Mouse (Mus musculus) mouse embryonic stem cell (cell line): ENCODE data around the gene Sod3.

Experiments used
- in situ Hi-C, 2 experiments: fragments of 300-500 bp; cut with MboI; formaldehyde crosslinking; loops; 1 replicate in 1 of 2; 3 replicates in 1 of 2; pipeline ENCODE4 v1.14.3; 2019 to 2020; ENCODE audit warnings: low sequenced_read_pairs in 2 of 2, low pct_unique_long_range_greater_than_20kb in 1 of 2, mixed read lengths in 1 of 2; ENCODE audit not compliant: unreplicated experiment in 1 of 2

Sod3 gene

GRCm38 (mm10) chr5:52367866-52368840, 4.6 kb downstream of the Sod3 start:
- in situ Hi-C loops: no loop called here

- in situ Hi-C loops: no loop called here
These were observed 7.3 kb downstream of the Sod3 start for GRCm38 (mm10) chr5:52370901-52371300.

- in situ Hi-C loops: no loop called here
These were observed 12.3 kb downstream of the Sod3 start for GRCm38 (mm10) chr5:52375847-52376246.

GRCm38 (mm10) chr5:52382837-52383236, 19.2 kb downstream of the Sod3 start:
- in situ Hi-C loops: no loop called here

DNA sequence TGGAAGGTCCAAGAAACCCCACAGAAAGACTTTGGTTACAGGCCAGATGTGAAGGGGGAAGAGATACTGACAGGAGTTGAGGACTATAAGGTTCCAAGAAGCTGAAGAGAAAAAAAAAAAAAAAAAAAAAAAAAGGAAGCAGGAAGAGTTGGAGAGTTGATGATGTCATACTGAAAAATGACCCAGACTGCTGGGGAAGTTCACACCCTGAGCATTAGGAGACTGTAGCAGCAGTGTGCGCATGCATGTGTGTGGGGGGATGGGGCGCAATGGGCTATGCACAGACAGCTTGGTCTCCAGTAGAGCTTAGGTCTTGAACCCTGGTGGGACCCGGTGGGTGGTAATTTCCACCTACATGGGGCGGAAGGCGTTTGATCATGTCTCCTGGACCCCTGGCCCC, 20.2 kb downstream of the Sod3 start:
- in situ Hi-C loops: no loop called here

DNA sequence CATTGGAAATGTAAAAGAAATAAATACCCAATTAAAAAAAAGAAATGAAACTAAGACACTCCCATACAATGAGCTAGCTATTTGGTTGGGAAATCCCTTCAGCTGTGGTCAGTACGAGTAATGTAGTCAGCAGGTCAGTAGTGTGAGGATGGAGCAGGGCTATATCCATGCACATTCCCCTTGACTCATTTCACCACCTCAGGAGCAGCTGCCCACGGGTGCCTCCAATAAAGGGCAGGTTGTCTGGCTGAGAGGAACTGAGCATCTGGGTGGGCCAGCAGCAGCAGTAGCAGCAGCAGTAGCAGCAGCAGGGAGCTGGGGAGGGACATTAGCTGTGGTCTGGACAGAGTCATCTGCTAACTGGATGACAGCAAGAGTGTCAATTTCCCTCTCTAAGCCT, 22.4 kb downstream of the Sod3 start:
- in situ Hi-C loops: no loop called here

- in situ Hi-C loops: no loop called here
These were observed 24.6 kb downstream of the Sod3 start for GRCm38 (mm10) chr5:52388092-52388749.

DNA sequence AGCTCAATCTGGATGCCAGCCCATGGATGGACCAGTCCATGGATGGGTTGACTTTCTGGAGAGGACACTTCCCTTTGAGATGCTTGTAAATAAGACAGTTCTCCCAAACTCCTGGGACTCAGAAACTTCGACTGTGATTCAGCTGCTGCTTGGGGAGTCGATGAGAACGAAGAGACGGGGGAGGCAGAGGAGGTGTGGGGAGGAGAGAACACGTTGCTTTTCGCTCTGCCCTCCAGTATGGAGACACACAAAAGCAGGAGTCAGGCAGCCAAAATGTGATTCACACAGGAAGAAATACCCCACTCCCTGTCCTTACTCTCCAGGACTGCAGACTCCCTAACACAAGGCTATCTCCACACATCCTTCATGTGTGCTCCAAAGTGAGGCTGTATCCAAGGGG, 26.8 kb downstream of the Sod3 start:
- in situ Hi-C loops: no loop called here

GRCm38 (mm10) chr5:52391471-52391870, 27.9 kb downstream of the Sod3 start:
- in situ Hi-C loops: no loop called here

DNA sequence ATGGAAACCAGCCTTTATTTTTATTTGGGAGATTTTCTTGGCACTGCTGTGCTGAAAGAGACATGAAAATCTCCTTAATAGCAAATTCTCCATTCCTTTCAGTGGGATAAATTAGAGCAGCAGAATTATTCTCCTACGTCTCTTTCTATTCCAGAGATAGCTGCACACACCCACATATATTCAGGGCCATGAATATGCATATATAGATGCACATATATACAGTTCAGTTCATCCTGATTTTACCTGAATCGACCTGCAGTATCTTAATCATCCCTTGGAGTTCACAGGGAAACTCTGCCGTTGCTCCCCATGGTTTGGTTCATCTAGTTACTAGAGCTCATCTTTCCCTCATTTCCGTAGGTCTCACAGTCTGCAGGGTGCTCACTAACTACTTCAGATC, 30.2 kb downstream of the Sod3 start:
- in situ Hi-C loops: no loop called here

GRCm38 (mm10) chr5:52404373-52404772, 40.8 kb downstream of the Sod3 start:
- in situ Hi-C loops: no loop called here

DNA sequence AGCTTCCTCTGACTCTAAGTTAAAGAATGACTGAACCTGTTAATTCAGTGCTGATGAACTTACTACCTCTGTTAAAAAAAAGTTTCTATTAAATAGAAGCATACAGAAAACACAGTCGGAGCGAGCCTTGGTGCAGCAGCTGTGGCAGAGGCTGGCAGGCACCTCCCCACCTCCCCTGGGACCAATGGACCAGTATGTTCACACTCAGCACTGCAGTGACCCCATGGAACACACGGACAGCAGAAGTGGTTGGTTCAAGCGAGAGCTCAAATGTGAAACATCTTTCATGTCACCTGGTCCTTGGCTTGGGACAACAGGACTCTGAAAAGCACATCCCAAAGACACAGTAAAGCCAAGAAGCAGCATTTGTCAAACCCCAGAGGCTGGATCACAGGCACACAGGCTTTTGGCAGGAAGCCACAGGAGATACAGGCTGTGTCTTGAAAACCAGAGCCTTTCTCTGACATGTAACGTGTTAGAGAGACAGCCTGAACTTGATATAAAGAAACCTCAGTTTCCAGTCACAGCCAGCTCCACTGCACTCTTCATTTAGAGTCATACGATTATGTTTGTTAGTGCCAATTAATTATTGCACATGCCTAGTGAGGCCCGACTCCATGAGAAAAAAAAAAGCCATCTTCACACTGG, 45.2 kb downstream of the Sod3 start:
- in situ Hi-C loops: no loop called here

GRCm38 (mm10) chr5:52410197-52410596, 46.6 kb downstream of the Sod3 start:
- in situ Hi-C loops: no loop called here

GRCm38 (mm10) chr5:52411567-52411966, 48.0 kb downstream of the Sod3 start:
- in situ Hi-C loops: no loop called here

DNA sequence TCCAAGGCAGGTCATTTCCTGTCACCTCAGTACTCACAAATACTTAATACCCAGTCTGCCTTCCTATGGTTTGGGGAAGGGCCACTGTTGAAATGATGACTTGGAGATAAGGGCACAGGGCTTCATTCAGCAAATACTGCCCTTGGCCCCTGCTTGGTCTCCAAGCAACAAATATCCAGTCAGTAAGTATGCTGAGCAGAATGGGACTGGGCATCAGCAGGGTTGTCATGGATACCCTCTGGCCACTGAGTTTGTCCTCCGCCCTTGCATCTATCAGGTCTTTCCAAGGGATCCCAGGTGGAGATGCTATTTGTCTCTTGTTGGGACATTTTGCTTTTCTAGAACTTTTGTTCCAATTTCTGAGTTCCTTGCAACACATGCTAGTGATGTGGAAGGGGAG, 51.6 kb downstream of the Sod3 start:
- in situ Hi-C loops: no loop called here

GRCm38 (mm10) chr5:52415917-52416316, 52.3 kb downstream of the Sod3 start:
- in situ Hi-C loops: no loop called here

DNA sequence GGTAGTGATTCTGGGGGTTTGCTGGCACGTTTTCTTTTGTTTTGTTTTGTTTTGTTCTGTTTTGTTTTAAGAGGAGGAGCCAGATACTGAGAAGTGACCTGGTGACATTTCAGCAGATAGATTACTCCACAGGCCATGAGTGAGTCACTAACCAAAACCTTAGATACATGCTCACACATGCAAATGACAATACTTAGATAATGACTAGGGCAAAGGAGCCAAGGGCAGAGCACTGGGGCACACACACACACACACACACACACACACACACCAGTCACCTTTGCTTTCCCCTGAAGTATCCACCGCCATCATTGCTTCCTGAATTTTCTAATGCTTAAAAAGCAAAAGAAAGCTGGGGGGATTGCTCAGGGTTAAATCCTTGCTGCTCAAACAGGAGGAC, 52.9 kb downstream of the Sod3 start:
- in situ Hi-C loops: no loop called here
